Mouse (Mus musculus) liver, adult 2 months (tissue): Measurements from ENCODE around the gene Atp6ap1l.

Source experiments
- CTCF ChIP-seq: fragments of 200-500 bp; IDR thresholded peaks from 2 replicates; pipeline ENCODE4 v1.5.1; 2011; ENCODE audit warnings: low read depth, low read length, control low read depth
- POLR2A ChIP-seq: fragments of 200-500 bp; IDR thresholded peaks from 2 replicates; pipeline ENCODE4 v1.6.1; 2011; ENCODE audit warnings: low read length, control low read depth; ENCODE audit not compliant: insufficient read depth; ENCODE audit errors: extremely low read depth

DNA sequence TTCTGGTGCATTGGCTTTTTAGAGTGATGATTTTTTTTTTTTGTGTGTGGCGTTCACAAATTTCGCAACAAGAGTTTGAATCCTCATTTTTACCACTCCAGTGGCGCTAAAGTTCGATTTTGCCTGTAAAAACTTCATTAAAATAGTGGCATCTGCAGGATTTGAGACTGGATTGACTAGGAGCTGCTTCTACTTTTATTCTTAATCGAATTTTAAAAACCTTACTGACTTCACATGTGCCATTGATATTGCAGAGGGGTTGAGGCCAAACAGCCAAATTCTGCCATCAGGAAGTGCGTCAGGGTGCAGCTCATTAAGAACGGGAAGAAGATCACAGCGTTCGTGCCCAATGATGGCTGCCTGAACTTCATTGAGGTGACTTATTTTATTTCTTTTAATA, 18.9 kb upstream of the Atp6ap1l start:
- no peak for TF ChIP-seq CTCF
- TF ChIP-seq POLR2A: no peak
